Mouse (Mus musculus) embryonic fibroblast, embryonic 13.5 days (primary cell): ENCODE results near the gene Dhx33.

Experiments
- CTCF ChIP-seq: IDR thresholded peaks from 2 replicates; pipeline ENCODE4 v1.5.1; 2011; ENCODE audit warnings: mild to moderate bottlenecking, control low read depth, low read length, moderate library complexity, borderline replicate concordance; ENCODE audit not compliant: insufficient read depth
- POLR2A ChIP-seq: IDR thresholded peaks from 2 replicates; pipeline ENCODE4 v1.6.1; 2011; ENCODE audit warnings: low read depth, mild to moderate bottlenecking, control low read depth, low read length, moderate library complexity

DNA sequence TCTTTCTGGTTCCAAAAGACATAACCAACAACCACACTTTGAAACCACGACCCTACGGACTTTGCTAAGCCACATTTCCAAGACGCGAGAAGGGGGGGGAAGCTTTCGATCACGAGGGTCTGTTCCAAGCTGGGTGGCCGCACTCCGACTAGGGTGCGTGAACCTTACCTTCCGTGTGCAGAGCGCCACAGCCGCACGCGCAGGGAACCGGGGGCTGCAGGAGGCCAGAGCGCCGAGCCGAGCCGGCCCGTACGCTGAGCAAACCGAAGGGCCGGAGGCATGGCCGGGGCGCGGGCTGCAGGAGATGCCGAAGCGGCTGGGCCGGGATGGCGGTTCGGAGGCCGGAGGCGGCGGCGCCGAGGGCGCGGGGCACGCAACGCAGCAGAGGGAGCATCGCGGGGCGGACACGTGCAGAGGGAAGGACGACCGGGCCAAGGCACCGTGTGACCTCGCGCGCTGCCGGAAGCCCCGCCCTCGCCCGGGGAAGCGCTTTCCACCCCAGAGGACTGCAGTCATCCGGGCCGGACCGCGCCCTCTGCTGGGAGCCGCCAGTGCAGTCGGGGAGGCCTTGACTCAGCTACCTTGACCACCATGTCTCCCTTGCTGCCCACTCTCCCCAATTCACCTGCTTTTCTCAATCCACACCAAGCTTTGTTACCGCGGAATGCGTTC lies 21.5 kb downstream of the Dhx33 start, which contains the start of gene C1qbp:
- TF ChIP-seq CTCF: peak; percentile 78
- TF ChIP-seq POLR2A: peak; percentile 66
